Mouse (Mus musculus) lung, adult 2 months (tissue): Measurements from ENCODE around the gene Olfr521. TPM values are rescaled to one million over a fixed set of nuclear protein-coding genes. Genes with fewer than 3 reads are reported as not detected.
A peak's percentile ranks its signal among the peaks of the same experiment; 100 is the strongest.
"Not testable (repeated sequence)": the region's sequence is repeated elsewhere in the genome, so short reads cannot be mapped to it uniquely, and the experiment has no call there.

Source experiments
- DNase-seq: peaks from one replicate; pipeline ENCODE4 v3.0.0; 2022
- H3K4me1 ChIP-seq: fragments of 200-500 bp; 2 replicates; pipeline ENCODE4 v1.6.1; 2011; ENCODE audit warnings: low read length; ENCODE audit not compliant: control insufficient read depth, insufficient read depth
- H3K4me3 ChIP-seq: fragments of 200-500 bp; replicated peaks from 2 replicates; pipeline ENCODE3; 2011; ENCODE audit warnings: low read depth, mild to moderate bottlenecking, control low read depth, low read length; ENCODE audit errors: extremely low read depth
- CTCF ChIP-seq: fragments of 200-500 bp; IDR thresholded peaks from 2 replicates; pipeline ENCODE4 v1.5.1; 2011; ENCODE audit warnings: mild to moderate bottlenecking, low read length, control low read depth; ENCODE audit not compliant: insufficient read depth
- POLR2A ChIP-seq: fragments of 200-500 bp; IDR thresholded peaks from 2 replicates; pipeline ENCODE4 v1.6.1; 2011; ENCODE audit warnings: low read depth, mild to moderate bottlenecking, control low read depth, low read length, borderline replicate concordance; ENCODE audit errors: extremely low read depth
- WGBS: fragments of 180-500 bp; shearing (Covaris S2); methylation state at CpG from one replicate; pipeline ENCODE4 v1.1.7; 2018; 5-methylcytosine and 5-hydroxymethylcytosine counted together
- polyA plus RNA-seq: library from polyadenylated mRNA; depleted of rRNA; stranded (reverse); fragments of >200 nt; gene quantifications from 2 replicates; pipeline ENCODE4 v1.2.3, GENCODE M21; 2012; rRNA removed

Olfr521 gene
- polyA plus RNA-seq, 1 experiment = not detected

DNA sequence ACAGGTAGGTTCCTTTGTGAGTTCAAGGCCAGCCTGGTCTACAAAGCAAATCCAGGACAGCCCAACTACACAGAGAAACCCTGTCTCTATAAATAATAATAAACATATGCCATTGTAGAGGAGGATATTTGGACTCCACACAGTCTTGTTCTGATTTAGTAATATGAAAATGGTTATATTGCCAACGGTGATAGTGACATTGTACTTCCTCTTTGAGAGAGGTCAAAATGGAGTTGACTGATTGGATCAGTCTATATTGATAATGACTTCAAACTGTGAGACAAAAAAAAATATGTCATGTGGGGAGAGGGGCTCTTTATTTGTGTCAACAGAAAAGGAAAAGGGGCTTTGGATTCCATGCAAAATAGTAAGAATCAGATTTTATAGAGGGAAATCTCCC lies 42.0 kb downstream of the Olfr521 start:
- Histone ChIP-seq H3K4me3 (no peak overlapping the region), H3K4me1 (no peaks in the 10 kb centered on the region)
- no peak for DNase-seq
- WGBS = 49% methylated on average over 1 of the region's 1 CpGs
- TF ChIP-seq CTCF (no peak), POLR2A (no peak)

DNA sequence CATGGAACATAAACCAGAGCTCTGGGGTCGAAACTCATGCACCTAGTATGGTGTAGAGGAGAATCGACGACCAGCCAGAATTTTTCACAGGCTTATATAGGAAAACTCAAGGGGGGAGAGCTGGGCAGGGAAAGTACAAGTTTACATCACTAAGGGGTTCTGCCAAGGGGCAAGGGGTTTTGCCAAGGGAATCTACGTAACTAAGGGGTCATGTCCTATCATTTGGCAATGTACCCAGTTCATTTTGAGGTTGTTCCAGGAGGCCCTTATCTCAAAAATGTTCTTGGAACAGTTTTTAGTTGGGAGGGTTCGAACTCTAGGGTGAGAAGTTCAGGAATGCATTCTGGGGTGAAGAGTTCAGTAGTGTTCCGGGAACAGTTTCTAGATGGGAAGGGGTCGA lies 43.7 kb downstream of the Olfr521 start:
- not testable (repeated sequence) for H3K4me3 ChIP-seq, H3K4me1 ChIP-seq, DNase-seq
- 31% methylated on average over 7 of the region's 7 CpGs for WGBS

DNA sequence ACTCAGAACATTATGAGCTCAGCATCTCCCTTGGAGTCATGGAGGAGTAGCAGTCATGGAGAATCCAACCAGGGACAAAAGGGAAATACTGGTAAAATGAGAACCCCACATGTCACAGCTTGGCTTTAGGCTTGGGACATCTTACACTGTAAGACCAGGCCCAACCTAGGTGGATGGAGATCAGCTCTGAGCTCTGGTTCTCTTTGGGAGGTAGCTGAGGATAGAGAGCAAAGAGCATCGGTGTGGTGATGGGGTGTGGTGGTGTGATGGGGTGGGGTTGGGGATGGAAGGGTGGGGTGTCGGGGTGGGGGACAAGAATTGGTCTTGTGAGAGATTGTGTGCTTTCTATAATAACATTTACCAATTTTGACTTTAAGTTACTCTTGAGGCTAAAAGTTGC lies 47.5 kb downstream of the Olfr521 start:
- WGBS = 87% methylated on average over 2 of the region's 2 CpGs
- H3K4me3 ChIP-seq = no peak overlapping the region
- DNase-seq = no peak
- no peaks in the 10 kb centered on the region for H3K4me1 ChIP-seq
- TF ChIP-seq POLR2A = no peak
- no peak for TF ChIP-seq CTCF

DNA sequence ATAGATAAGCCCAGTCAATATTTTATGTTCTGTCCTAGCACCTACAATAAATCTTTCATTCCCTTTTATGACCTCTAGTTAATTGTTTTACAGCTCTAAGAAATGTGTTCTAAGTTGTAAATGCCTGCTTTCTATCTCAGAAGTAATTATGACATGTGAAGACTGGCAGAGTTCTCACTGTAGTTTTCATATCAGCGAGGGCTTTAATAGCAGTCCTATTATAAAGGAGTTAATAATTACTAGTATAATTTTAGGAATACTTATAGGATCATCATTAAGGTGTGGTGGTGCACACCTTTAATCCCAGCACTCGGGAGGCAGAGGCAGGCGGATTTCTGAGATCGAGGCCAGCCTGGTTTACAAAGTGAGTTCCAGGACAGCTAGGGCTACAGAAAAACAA lies 48.4 kb downstream of the Olfr521 start:
- no peak for TF ChIP-seq CTCF
- no peak for TF ChIP-seq POLR2A
- WGBS = 92% methylated on average over 4 of the region's 4 CpGs
- Histone ChIP-seq H3K4me3 (no peak overlapping the region), H3K4me1 (no peaks in the 10 kb centered on the region)
- no peak for DNase-seq

DNA sequence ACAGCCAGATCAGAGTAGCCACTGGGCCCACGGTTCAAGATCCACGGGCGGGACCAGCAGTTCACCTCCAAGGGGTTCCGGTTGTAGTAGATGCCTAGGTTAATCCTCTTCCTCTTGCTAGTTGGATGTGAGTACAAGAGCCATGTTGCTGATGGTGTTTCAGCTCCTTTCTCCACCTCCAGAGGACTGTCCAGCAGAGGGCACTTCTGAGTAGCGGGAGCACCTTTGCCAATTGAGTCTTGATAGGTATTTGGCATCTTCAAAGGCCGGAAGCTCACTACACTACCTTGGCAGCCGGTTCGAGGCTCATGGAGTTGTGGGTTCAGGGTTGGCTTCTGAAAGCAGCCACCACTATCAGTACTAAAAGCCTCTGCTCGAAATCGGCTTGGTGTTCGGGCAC lies 50.1 kb downstream of the Olfr521 start:
- DNase-seq = peak; percentile 55
- 87% methylated on average over 11 of the region's 11 CpGs for WGBS
- Histone ChIP-seq H3K4me1 (no peaks in the 10 kb centered on the region), H3K4me3 (no peak overlapping the region)
- TF ChIP-seq CTCF = peak; percentile 67
- TF ChIP-seq POLR2A = no peak

DNA sequence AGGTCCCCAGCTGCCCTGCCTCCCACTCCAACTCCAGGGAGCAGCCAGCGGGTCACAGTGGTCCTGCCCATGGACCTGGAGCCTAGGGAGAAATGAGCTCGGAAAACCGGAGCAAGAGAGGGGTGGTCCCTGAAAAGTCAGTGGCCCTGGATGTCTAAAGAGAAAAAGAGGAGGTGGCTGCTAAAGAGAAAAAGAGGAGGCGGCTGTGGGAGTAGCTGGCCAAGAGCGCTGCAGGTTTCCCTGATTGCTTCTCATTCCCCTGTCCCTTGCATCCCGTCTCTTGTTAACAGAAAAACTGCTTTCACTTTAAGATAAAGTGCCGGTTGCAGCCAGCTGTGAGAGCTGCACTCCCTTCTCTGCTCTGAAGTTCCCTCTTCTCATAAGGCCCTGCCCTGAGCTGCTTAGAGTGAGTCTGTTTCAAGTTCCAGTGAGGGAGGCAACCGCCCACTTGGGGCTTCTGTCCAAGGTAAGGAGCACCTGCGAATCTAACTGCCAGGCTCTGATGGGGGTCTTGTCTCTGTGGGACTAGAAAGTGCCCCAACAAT lies 54.9 kb downstream of the Olfr521 start:
- H3K4me1 ChIP-seq, H3K4me3 ChIP-seq: not testable (repeated sequence)
- WGBS = 41% methylated on average over 9 of the region's 9 CpGs
- DNase-seq = peak; percentile 20

Other genes with a start within 250 kb of the Olfr521 start
- 131 and 161 TPM in 2 replicates for gene Arrb1, start 228.0 kb upstream of the Olfr521 start, polyA plus RNA-seq
- gene Tpbgl, start 136.4 kb upstream of the Olfr521 start, polyA plus RNA-seq = 3.8 and 7.2 TPM in 2 replicates
- 16.5 and 18.0 TPM in 2 replicates for gene Slco2b1, start 52.2 kb upstream of the Olfr521 start, polyA plus RNA-seq
- gene Olfr520, start 33.2 kb upstream of the Olfr521 start, polyA plus RNA-seq = not detected in 2 replicates
- 3.4 TPM in 2 replicates for gene Neu3, start 64.9 kb downstream of the Olfr521 start, polyA plus RNA-seq
- gene Xrra1, start 95.6 kb downstream of the Olfr521 start, polyA plus RNA-seq = 0.87 and 1.1 TPM in 2 replicates
- gene Spcs2, start 100.0 kb downstream of the Olfr521 start, polyA plus RNA-seq = 21.5 and 45.6 TPM in 2 replicates
- gene Rnf169, start 216.9 kb downstream of the Olfr521 start, polyA plus RNA-seq = 5.2 and 6.0 TPM in 2 replicates
- gene Chrdl2, start 242.7 kb downstream of the Olfr521 start, polyA plus RNA-seq = 0.28 and 0.29 TPM in 2 replicates